19 mouse cellular contexts compared by ENCODE assay signal in genomic region chr8:92822386-92822785, GRCm38 (mm10). TPM values are rescaled to one million over a fixed set of nuclear protein-coding genes. Genes with fewer than 3 reads are reported as not detected.
DNase-seq lines count a peak whose midpoint lies in the region; ATAC-seq and TF ChIP-seq lines count a peak whose summit lies in the region.
"Had no signal": no experiment of that assay in that cellular context is flagged by ENCODE, and none has a peak within 500 bp of the region (broad histone marks: within the 10 kb centered on the region; RNA-seq: fewer than 3 reads in every experiment).

No protein-coding gene starts in this region.

- H3K4me3 ChIP-seq in liver, adult 2 months (ENCODE audit: insufficient read depth, low read depth, low read length) = no peak overlapping the region
- H3K4me3 ChIP-seq in thymus, adult 2 months (ENCODE audit: control insufficient read depth, insufficient read depth, low read length) = no peak overlapping the region
- H3K4me3 ChIP-seq: embryonic facial prominence, embryonic 10.5 days; forebrain, embryonic 13.5 days; heart, adult 2 months; heart, embryonic 15.5 days; hindbrain, embryonic 15.5 days had no signal

- no peak for TF ChIP-seq POLR2A in liver, adult 2 months (IDR thresholded peaks at IDR 0.05; ENCODE audit: extremely low read depth, insufficient read depth, low read length)
- TF ChIP-seq POLR2A in thymus, adult 2 months (IDR thresholded peaks at IDR 0.05; ENCODE audit: control insufficient read depth, extremely low read depth, insufficient read depth, low read length, poor library complexity) = no peak

- peak; percentile 45 for ATAC-seq in common myeloid progenitor, adult 5-6 weeks (replicated peaks; ENCODE audit: low read depth, poor library complexity, severe bottlenecking)
- ATAC-seq in monocyte, adult 5-6 weeks (replicated peaks; ENCODE audit: insufficient number of reproducible peaks, low FRiP score, low TSS enrichment, poor library complexity, severe bottlenecking) = peak; percentile 41; the same call in 1 of the 2 replicates
- ATAC-seq: forebrain, embryonic 13.5 days; forebrain, postnatal 0 days had no signal

- 71% methylated on average over 5 of the region's 5 CpGs for WGBS in liver, adult 2 months
- 33% methylated on average over 5 of the region's 5 CpGs for WGBS in thymus, adult 2 months

- no peaks in the 10 kb centered on the region for H3K79me2 ChIP-seq in liver, adult 2 months (ENCODE audit: control insufficient read depth, insufficient read depth, low read length)

- peak; percentile 9 for DNase-seq in liver, adult 2 months (ENCODE audit: extremely low read depth, low read depth, low spot score)
- no peak for DNase-seq in liver
- DNase-seq in B cell, adult 2 months = peak; percentile 3 to 16
- DNase-seq in thymus, adult 2 months = no peak
- DNase-seq in testis, postnatal 14 days (ENCODE audit: low spot score) = no peak
- DNase-seq: adrenal gland, adult 2 months; adrenal gland, postnatal 36 days; cerebellum, adult 18-20 months; cerebellum, adult 9-11 months; cerebellum, postnatal 36 days; forebrain, postnatal 0 days; heart, adult 2 months; heart, postnatal 14 days had no signal

- H3K27me3 ChIP-seq in liver, adult 2 months (ENCODE audit: control insufficient read depth, insufficient read depth, low read length) = peaks cover 1% of the 10 kb centered on the region; the same call in 1 of the 2 replicates
- H3K27me3 ChIP-seq in thymus, adult 2 months (ENCODE audit: control insufficient read depth, insufficient read depth, low read length) = no peaks in the 10 kb centered on the region

- H3K27ac ChIP-seq in liver, adult 2 months (replicated peaks; ENCODE audit: insufficient read depth, low read depth, low read length) = no peak overlapping the region
- no peak overlapping the region for H3K27ac ChIP-seq in thymus, adult 2 months (ENCODE audit: control insufficient read depth, insufficient read depth, low read length)
- H3K27ac ChIP-seq: forebrain, embryonic 13.5 days; heart, adult 2 months; heart, embryonic 15.5 days; hindbrain, embryonic 15.5 days had no signal

- no peak for TF ChIP-seq CTCF in liver, adult 2 months (IDR thresholded peaks at IDR 0.05; ENCODE audit: low read depth, low read length)
- TF ChIP-seq CTCF in thymus, adult 2 months (IDR thresholded peaks at IDR 0.05; ENCODE audit: borderline replicate concordance, control insufficient read depth, extremely low read depth, insufficient read depth, low read length, poor library complexity) = no peak

- no peaks in the 10 kb centered on the region for H3K36me3 ChIP-seq in liver, adult 2 months (ENCODE audit: control insufficient read depth, insufficient read depth, low read length)
- H3K36me3 ChIP-seq in thymus, adult 2 months (ENCODE audit: control insufficient read depth, insufficient read depth, low read length) = no peaks in the 10 kb centered on the region
- H3K36me3 ChIP-seq: embryonic facial prominence, embryonic 10.5 days; heart, embryonic 15.5 days; hindbrain, embryonic 15.5 days had no signal

- H3K9ac ChIP-seq in liver, adult 2 months (ENCODE audit: low read depth, low read length) = no peak overlapping the region
- H3K9ac ChIP-seq: forebrain, embryonic 13.5 days; forebrain, postnatal 0 days; heart, embryonic 15.5 days; hindbrain, embryonic 15.5 days had no signal

- H3K4me1 ChIP-seq in liver, adult 2 months (ENCODE audit: control insufficient read depth, insufficient read depth, low read length) = no peaks in the 10 kb centered on the region
- H3K4me1 ChIP-seq in thymus, adult 2 months (replicated peaks; ENCODE audit: control insufficient read depth, insufficient read depth, low read length) = no peaks in the 10 kb centered on the region

RNA-seq across cellular contexts. Expression of gene Mmp2, which starts 4.7 kb away (rescaled TPM):
- total RNA-seq in liver, adult 2 months (2014; rRNA removed) = 1.9 TPM in 2 replicates
- 4.1 and 4.4 TPM in 2 replicates for polyA plus RNA-seq in liver, adult 2 months (2012; rRNA removed)
- total RNA-seq in common myeloid progenitor, adult 5-6 weeks (2017) = 2.3 and 4.9 TPM in 2 replicates
- total RNA-seq in monocyte, adult 5-6 weeks (2017) = 0.32 TPM in 1 of 3 replicates, not detected in the others
- polyA plus RNA-seq in thymus, adult 2 months (2012; rRNA removed) = 41.5 and 55.9 TPM in 2 replicates

RNA-seq across cellular contexts. Expression of gene Lpcat2, which starts 32.8 kb away (rescaled TPM):
- 2.5 and 2.7 TPM in 2 replicates for total RNA-seq in liver, adult 2 months (2014; rRNA removed)
- polyA plus RNA-seq in liver, adult 2 months (2012; rRNA removed) = 0.39 and 0.82 TPM in 2 replicates
- 15.2 and 16.8 TPM in 2 replicates for total RNA-seq in common myeloid progenitor, adult 5-6 weeks (2017)
- 58.6 to 98.4 TPM (median 96.3 TPM) in 3 replicates for total RNA-seq in monocyte, adult 5-6 weeks (2017)
- polyA plus RNA-seq in thymus, adult 2 months (2012; rRNA removed) = 11.6 and 14.2 TPM in 2 replicates

Comparison
In these comparisons a context has a peak if more than half of its experiments do, and no peak if none do; other contexts are left out.
1. DNase-seq: peak in liver, adult 2 months (single experiment) and B cell, adult 2 months (2 of 2); none in liver (single experiment), thymus, adult 2 months (single experiment) and testis, postnatal 14 days (single experiment).